Mouse (Mus musculus) yolk sac, embryonic 10.5 days (tissue): ENCODE data around the gene Synj2bp.
"Not testable (repeated sequence)": the region's sequence is repeated elsewhere in the genome, so short reads cannot be mapped to it uniquely, and the experiment has no call there.

Source experiments
- DNase-seq: peaks from one replicate; pipeline ENCODE4 v3.0.0-alpha.2; 2017; ENCODE audit warnings: low spot score

The Synj2bp gene

DNA sequence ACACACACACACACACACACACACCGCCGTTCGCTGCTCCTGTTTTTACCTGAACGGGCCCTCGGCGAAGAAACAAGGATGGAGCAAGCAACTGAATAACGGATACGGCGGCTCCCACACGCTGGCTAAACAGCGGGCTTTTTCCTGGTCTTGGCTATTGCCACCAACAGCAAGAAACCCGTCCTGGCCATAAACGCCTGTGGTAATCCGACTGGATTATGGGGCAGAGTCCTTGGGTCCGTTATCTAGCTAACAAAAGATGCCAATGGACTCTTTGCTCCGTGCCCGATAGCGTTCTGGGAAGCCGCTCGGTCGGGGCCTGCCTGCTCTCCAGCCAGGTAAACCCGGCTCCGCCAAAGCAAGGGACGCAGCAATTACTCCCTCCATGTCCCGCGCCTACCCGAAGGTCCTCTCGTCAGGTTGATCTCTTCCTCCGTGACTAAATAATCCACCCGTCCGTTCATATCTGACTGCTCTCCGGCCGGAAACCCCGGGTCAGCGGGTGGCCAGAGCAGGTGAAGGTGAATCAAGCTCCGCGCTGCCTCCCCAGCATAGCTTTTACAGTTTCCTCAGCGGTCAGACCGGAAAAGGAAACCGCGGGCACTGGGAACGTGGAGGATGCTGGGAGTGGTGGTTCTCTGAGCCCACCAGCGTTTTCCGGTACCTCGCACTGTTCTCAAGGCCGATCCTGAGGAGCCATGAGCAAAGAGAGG, at the start of gene Synj2bp, which contains the start of gene Gm20498:
Synj2bp (minus strand) TSS at position 596 of the 713 bp plus-strand sequence.
Gm20498 (minus strand) TSS at position 590 of the 713 bp plus-strand sequence.
- DNase-seq, result peak; percentile 91

DNA sequence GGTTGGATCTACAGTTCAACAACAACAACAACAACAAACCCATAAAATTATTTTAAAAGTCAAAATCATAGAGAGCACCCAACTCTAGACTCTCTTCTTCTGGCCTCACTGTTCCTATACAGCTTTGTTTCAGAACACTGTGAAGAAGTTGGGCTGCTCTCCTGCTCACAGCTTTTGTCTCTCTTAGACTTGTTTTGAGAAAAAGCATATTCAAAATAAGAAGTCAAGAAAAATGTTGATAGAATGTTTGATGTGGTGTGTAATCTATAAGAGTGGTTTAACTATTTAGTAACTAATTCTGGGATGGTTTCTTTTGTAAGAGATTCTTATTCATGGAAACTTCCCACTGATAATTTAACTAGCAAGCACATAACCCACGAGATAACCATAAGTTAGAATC, 35.7 kb upstream of the Synj2bp start, which contains the start of gene Adam21:
Adam21 (minus strand) TSS at position 101 of the 400 bp plus-strand sequence.
- no peak for DNase-seq

- DNase-seq, result no peak
These were observed 35.2 kb upstream of the Synj2bp start for GRCm38 (mm10) chr12:81567931-81568330.

- DNase-seq, result no peak
These were observed 31.5 kb upstream of the Synj2bp start for GRCm38 (mm10) chr12:81564173-81564572.

DNA sequence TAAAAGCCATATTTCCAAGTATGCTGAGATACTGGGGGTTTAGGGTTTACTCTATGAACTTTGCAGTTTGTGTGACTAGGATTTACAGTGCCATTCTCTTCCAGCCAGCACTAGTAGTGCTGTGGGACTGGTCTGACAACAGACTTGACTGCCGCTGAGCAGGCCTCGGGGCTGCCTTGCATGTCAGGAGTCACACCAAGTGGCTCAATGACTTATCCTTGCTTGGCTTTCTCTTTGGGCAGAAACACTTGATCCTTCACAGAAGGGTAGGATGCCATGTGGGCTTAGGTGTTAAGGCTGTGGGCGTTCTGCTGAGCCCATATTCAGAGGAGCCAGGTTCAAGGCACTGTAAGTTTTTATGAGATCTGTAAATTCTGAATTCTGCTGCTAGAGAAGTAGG, 16.6 kb upstream of the Synj2bp start:
- DNase-seq, result no peak

DNA sequence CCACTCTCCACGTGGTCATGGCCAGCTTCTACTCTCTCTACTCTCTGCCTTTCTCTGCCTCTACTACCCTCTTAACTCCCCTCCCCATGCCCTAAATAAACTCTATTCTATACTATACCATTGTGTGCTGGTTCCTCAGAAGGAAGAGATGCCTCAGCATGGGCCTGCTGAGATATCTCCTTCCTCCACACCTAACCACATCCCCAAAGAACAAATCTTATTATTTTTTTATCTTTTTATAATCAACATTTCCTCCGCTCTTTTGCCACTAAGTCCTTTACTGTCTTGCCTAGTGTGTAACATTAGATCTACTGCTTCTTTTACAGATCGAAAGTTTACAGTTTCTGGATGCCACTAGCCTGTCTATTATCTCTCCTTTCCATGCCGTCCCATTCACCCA, 14.5 kb upstream of the Synj2bp start:
- no peak for DNase-seq

DNA sequence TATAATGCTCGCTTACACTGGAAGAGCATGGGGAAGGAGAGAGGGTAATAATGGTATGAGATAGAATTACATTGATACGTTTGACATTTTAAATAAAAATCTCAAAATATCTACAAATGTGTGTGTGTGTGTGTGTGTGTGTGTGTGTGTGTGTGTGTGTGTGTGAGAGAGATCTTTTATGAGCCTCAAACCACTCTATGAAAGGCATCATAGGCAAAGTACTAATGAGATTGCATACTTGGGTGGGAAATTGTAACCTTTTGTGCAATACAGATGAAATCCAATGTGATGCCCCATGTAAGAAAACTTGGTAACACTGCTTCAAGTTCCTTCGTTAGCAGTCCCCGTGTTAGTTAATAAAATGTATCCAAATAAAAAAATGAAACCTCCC, 313 bp upstream of the Synj2bp start:
- DNase-seq, result no peak

- not testable (repeated sequence) for DNase-seq
These were observed 2.1 kb downstream of the Synj2bp start for GRCm38 (mm10) chr12:81530587-81530986.

GRCm38 (mm10) chr12:81496906-81497305, 35.8 kb downstream of the Synj2bp start:
- DNase-seq, result not testable (repeated sequence)

DNA sequence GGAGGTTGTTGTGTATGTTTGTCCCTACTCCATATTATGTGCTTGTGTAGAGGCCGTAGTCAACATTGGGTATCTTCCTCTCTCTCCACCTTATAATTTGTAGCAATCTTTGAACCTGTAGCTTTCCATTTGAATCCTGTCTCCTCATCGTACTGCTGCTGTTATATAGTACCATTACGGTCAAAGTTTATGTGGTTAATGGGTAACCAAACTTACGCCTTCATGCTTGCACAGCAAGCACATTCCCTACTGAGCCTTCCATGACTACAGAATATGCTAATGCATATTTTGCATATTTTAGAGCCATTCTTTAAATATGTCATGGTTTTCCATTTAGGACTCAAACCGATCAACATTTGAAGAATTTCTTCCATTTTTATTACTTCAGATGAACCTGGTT, 42.2 kb downstream of the Synj2bp start:
- peak; percentile 19 for DNase-seq

DNA sequence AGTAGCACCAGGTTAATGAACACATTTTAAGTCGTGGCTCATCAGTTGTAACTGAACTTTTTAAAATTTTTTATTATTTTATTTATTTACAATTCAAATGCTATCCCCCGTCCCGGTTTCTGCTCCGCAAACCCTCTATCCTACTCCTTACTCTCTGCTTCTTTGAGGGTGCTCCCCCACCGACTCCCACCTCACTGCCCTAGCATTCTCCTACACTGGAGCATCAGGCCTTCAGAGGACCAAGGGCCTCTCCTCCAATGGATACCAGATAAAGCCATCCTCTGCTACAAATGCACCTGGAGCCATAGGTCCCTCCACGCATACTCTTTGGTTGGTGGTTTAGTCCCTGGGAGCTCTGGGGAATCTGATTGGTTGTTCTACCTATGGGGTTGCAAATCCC, 47.4 kb downstream of the Synj2bp start:
- no peak for DNase-seq

- DNase-seq, result peak; percentile 93
These were observed 48.0 kb downstream of the Synj2bp start, which contains the start of gene Cox16 for GRCm38 (mm10) chr12:81484727-81485191. Gene Cox16 (minus strand): TSS chr12:81485127.

- DNase-seq, result no peak
These were observed 48.5 kb downstream of the Synj2bp start for GRCm38 (mm10) chr12:81484212-81484611.

DNA sequence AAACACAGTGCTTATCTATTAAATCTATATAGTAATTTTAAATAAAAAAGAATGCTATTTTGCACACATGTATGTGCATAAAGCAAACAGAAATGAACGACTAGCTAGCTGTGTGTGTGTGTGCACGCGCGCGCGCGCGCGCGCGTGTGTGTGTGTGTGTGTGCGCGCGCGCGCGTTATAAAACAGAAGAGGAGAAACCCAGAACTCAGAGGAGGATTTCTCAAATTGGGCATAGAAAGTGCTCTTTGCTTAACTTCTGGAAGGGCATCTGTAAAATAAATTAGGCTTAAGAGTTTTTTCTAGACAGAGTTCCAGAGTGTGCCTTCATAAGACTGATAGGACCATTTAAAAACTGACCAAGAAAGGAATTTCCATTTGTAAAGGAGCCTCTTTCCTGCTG, 49.1 kb downstream of the Synj2bp start:
- no peak for DNase-seq

DNA sequence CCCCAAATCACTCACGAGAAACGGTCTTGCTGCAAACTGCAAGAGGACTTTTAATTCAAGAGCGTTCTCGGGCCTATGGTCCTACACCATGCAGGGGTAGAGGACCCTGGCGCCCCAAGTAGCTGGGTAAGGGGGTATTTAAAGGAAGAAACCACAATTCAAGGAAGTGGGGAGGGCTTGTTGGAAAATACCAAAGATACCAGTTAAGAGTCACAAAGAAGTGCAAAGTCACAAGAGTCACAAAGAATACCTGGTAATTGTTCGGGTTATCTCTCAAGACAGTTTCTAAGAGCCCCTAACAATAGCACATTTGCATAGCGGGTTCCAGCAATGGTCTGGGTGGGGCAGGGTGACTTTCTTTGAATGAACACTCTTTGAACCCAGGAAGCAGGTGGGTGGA, 73.7 kb downstream of the Synj2bp start:
- DNase-seq, result not testable (repeated sequence)
